Mouse (Mus musculus): ENCODE data around the gene Lemd1.

DNA sequence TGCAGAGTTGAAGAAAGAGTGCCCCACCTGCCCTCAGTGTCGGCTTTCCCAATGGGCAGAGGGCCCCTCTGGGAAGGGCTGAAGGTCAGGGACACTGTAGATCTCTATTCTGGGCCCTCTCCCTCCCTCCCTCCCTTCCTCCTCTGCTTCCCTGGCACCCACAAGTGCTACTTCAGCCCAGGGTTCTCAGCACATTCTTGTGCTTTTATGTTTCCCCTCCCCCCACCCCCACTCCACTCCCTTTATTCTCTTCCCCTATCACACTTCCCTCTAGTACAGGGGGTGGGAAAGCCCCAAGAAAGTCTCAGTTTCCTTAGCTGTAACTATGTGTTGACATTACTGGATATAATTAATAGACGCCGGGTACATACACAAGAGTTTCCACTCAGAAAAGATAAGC lies 3.4 kb downstream of the Lemd1 start:
- no peak for TF ChIP-seq CTCF (IDR thresholded peaks at IDR 0.05; ENCODE audit: low read depth, low read length)
- TF ChIP-seq POLR2A (IDR thresholded peaks at IDR 0.05; ENCODE audit: extremely low read depth, insufficient read depth, low read length), result no peak
